Mouse (Mus musculus) thymus, adult 2 months (tissue): ENCODE results near the gene Zfp148.

Source experiments
- CTCF ChIP-seq: fragments of 200-500 bp; IDR thresholded peaks from 2 replicates; pipeline ENCODE4 v1.5.1; 2012; ENCODE audit warnings: mild to moderate bottlenecking, control low read depth, low read length, moderate library complexity, borderline replicate concordance; ENCODE audit not compliant: control insufficient read depth, poor library complexity, insufficient read depth; ENCODE audit errors: extremely low read depth
- POLR2A ChIP-seq: fragments of 200-500 bp; IDR thresholded peaks from 2 replicates; pipeline ENCODE4 v1.6.1; 2012; ENCODE audit warnings: mild to moderate bottlenecking, low read length, control low read depth, moderate library complexity; ENCODE audit not compliant: control insufficient read depth, poor library complexity, insufficient read depth; ENCODE audit errors: extremely low read depth

DNA sequence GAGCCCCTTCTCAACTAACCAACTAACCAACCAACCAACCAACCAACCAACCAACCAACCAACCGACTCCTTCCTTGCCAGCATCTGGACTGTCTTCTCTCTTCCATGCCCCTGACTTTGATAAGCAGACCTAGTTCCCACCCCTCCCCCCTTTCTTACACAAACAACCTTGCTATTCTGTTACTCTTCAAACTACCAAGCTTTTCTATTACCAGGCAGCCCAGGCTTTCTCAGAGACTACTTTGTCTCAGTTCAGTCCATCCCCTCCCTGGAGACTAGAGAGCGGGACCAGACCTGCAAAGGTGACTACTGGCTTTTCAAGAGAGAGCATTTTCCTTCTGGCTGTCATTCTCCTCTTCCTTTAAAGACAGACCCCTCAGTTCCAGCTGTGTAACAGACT is 41.2 kb upstream of the Zfp148 start:
- TF ChIP-seq POLR2A (no peak), CTCF (no peak)
